Mouse (Mus musculus) neutrophil, adult 5-6 weeks (primary cell): ENCODE data around the gene Alg11. TPM values are rescaled to one million over a fixed set of nuclear protein-coding genes. Genes with fewer than 3 reads are reported as not detected.

Experiments
- ATAC-seq: fragments of 151-379, 151-347 bp; 2 replicates; pipeline ENCODE4 v1.8.0; 2017; ENCODE audit warnings: mild to moderate bottlenecking, moderate TSS enrichment; ENCODE audit not compliant: insufficient number of reproducible peaks, poor library complexity, low FRiP score, severe bottlenecking; ENCODE audit errors: extremely low read depth
- total RNA-seq: library from RNA; stranded (forward); fragments of 200-1000 nt; gene quantifications from 2 replicates; pipeline ENCODE4 v1.2.3, GENCODE M21; 2017

Gene Alg11
- total RNA-seq, result 11.3 and 14.3 TPM in 2 replicates

DNA sequence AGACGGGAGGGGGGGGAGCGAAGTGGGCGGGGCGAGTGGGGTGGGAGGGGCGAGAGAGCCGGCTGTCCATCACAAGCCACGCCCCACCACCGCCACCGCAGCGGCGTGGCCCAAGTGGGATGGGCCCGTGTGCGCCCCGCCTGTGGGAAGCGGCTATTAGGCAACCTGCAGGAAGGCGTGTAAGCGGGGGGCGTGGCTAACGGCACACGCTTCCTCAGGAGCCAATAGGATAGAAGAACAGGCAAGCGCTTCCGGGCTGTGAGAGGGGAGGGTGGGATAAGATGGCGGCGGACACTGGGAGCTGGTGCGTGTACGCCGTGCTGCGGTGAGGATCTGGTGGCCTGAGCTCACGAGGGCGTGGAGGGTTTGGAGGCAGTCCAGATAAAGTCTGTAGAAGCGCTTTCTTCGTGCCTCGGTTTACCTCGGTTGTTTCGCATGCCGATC is at the start of gene Alg11:
Gene Alg11, plus strand, starts transcription at position 276 of the 444 bp plus-strand sequence.
- peak; percentile 100 for ATAC-seq

DNA sequence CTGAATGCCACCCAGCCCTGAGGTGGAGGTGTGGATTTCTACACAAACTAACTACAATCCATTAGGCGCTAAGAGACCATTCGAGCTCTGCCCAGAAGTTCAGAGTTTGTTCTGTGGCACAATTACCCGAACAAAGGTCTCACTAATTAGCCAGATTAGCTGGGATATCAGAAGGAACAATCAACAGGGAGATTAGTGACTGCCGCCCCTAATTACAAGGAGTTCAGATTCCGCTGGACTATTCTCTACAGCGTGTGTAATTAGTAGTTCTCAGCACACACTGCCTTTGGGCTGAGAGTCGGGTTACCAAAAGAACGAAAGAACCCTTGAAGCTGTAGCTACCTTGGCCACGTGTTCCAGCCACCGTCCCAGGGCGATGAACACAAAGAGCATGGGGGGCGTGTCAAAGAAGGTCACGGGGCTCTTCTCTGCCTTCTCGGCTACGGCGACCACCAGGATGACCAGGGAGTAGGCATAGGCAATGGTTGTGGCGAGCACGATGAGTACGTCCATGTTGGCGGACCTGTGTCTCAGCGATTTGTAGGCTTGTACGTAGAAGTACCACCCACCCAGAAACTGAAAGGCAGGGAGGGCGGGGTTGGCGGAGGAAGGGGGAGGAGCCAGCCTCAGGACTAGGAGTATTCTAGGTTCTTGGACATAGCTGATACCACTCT is 47.4 kb upstream of the Alg11 start:
- ATAC-seq, result peak; percentile 16; the same call in 1 of the 2 replicates

DNA sequence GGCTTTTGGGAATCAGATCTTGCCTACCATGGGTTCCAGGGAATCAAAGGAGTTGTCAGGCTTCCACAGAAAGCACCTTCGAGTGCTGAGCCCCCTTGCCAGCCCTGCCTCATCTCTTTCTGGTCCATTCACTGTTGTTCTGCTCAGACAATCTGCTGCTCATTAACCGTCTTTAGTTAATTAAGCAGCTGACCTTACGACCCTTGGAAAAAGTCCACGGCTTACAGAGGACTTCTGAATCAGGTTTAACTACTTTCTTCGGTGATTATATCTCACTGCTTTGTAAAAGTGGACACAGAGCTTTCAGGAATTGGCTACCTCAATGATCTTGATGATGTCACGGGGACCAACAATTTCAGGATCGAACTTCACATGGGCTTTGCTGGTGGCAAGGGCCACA is 42.8 kb upstream of the Alg11 start:
- no peak for ATAC-seq

DNA sequence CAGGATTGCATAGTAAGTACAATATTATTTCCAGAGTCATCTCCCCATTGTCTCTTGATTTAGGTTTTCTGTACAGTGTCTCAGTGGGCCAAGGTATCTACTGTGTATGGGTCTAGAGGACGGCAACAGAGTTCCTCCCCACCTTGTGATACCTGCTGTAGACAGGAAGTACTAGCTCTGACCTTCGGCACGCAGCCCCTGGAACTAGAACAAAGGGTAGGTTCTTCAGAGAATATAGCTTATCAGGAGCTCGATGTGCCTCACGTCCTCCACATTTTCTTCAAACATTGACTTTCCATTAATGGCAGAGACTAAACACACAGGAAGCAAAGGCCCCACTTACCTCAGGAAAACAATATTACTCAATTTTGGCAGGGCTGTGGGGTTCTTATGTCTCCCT is 41.0 kb upstream of the Alg11 start:
- ATAC-seq, result no peak

DNA sequence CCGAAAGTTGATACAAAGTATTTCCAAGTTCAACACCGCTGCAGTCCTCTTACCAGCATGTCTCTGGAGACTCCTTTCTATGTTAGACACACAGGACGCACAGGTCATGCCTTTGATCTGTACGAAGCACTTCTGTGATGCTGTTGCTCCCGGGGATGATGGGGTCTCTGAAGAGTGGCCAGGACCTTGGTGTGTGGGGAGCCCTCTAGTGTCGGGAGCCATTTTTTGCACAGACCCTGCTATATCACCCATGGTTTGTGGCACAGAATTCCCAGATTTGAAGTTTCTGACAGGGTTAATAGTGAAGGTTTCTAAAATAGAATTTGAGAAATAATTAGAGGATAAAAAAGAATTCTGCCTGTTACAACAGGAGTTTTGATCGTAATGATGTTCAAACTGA is 38.3 kb upstream of the Alg11 start:
- ATAC-seq, result no peak

DNA sequence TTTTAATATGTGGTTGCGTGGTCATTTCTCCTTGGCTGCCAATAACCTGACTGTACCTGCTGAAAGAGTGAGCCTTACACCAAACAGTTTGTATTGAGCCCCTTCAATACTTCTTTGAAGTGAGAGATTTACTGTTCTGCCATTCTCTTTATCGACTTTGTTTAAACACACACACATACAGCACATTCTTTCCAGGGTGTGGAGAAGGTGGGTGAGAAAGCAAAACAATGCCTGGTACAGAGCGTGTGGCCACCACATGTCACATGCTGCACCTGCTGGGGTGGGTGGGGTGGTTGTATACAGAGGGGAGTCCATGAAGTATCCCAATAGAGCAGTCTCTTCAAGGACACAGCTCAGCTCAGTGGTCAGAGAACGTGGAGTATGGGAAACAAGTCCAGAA is 35.3 kb upstream of the Alg11 start:
- no peak for ATAC-seq

DNA sequence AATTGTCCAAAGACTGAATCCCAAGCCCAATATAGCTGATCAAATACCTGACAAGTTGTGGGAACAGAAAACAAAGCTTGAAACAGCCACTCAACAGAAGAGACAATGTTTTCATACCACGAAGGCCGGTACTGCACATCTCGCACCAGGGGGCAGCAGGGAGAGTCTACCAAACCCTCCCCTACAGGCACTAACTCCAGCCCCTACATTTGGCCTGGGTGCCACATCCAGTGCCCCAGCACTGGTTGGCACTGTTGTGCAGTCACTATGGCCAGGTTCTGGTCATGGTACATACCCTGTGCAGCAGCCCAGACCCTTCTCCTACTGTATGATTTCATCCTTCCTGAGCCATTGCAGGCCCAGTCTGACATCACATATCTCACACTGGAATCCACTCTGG is 31.5 kb upstream of the Alg11 start:
- ATAC-seq, result no peak

DNA sequence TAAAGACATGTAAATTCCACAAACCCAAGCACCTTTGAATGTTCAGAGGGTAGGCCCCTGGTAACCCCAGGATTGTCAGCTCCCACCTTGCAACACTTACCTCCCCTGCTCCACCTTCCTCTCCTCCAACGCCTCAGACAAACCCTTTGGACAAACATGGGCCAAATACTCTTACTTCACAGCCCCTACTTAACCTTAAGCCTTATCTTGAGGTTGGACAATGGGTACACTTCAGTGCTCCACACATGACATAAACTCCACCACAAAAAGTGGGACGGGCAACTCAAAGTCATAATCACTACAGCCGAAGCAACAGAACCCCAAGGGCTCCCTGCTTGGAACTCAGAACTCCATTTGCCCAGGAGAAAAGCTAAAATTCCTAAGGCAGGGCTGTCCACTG is 29.5 kb upstream of the Alg11 start:
- no peak for ATAC-seq

DNA sequence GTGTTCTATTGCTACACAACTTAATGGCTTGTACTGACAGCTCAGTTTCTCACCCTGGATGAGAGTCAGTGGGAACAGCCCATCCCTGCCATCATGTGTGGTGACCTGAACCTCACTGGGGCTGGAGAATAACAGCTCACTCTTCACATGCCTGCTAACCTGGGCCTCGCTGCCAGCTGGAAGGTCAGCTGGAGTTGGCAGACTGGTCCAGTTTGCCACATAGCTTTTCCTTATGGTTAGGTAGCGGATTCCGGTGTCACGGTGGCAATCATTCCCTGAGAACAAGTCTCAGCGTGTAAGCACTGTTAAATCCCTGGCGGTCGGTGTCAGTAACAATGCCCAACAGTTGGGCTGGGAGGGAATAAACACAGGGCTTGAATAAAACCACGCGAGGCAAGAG is 24.4 kb upstream of the Alg11 start:
- ATAC-seq, result no peak

DNA sequence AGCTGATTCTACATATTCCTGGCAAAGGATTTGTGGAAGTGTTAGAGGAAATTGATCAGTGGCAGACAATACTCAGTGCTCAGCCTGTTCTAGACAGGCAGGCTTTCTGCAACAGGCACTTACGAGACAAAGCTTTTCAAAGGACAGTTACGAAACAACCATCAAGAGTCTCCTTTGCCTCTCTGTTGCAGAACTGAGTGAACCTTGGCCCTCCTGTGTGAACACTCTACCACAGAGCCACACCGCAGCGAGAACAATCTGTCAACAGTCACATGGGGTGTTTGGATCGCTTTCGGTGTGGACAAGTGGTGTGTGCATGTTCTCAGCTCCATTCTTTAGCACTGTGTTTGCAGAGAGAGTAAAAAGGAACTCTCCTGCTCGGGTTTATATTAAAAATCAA is 23.5 kb upstream of the Alg11 start:
- ATAC-seq, result no peak

DNA sequence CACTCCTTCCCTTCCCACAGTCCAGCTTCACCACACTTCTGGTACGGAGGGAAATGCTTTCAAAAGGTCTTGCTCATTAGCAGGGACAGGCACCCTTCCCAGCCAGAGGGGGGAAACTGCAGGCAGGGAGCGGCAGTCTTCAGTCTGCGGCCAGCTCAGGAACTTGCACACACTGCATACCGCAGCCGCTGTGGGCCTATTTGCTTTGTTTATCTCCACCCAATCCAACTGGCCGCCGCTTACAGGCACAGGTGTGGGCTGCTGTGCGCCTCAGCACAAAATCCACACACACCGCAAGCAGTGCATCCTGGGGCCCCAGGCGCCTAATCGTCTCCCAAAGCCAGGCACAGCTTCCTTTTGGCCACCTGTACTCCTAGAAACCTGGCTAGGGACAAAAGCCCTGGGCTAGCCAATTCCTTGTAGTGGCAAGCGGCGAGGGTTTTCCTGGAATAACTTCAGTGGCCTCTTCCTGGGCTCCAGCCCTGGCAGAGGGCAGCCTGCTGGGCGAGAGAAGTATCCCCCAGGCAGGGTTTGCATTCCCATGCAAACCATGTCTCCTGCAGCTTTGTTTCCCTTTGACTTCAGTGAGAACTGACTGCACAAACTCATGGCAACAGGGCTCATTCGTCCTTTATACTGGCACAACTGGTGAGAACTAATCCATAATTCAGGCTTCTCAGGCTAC is 20.9 kb upstream of the Alg11 start:
- ATAC-seq, result no peak

DNA sequence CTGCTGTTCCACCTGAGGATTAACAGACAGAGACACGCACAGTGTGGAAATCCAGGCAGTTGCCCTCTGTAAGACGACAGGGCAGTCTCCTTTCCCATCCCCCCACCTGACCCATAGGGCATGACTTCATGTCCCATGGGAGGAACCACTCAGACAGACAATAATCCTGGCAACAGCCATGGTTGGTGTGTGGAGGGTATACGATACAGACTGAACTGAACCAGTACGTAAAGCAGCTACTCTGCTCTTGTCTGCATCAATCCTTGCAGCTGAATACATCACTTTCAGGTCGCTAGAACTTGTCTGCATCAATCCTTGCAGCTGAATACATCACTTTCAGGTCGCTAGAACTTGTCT is 20.4 kb upstream of the Alg11 start:
- ATAC-seq, result no peak

DNA sequence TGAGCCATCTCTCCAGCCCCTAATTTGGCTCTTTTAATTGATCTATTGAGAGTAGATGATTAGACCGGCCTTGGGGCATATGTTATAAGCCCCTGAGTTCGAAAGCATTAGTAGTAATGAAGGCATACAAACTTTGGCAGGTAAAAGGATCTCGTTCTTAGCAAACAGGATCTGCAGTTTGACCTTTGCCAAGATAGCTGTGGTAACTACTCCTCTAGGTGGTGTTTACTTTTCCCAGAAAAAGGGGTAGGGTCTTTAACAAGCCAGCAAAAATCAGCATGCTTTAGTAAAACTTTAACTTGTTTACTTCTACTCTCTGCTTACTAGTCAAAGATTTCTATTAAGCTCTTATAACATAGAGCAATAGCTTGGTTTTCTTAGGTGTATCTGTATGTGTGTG is 18.0 kb upstream of the Alg11 start:
- no peak for ATAC-seq

DNA sequence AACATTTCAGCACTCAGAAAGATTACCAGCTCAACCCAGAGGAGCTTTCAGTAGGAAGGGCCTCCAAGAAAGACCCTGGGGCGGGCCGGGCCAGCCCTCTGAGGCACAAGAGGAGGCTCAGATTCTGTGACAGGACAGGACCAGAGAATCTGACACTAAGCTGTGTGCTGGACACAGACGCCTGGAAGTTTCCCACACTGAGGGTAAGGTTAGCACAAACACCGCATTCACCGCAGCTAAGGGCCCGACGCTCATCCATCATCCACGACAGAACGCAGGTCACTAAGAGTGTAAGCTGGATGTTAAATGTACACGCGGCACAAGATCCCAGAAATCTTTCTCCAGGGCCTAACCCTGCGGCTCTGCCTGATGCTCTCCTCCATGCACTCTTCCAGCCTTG is 16.8 kb upstream of the Alg11 start:
- ATAC-seq, result no peak

DNA sequence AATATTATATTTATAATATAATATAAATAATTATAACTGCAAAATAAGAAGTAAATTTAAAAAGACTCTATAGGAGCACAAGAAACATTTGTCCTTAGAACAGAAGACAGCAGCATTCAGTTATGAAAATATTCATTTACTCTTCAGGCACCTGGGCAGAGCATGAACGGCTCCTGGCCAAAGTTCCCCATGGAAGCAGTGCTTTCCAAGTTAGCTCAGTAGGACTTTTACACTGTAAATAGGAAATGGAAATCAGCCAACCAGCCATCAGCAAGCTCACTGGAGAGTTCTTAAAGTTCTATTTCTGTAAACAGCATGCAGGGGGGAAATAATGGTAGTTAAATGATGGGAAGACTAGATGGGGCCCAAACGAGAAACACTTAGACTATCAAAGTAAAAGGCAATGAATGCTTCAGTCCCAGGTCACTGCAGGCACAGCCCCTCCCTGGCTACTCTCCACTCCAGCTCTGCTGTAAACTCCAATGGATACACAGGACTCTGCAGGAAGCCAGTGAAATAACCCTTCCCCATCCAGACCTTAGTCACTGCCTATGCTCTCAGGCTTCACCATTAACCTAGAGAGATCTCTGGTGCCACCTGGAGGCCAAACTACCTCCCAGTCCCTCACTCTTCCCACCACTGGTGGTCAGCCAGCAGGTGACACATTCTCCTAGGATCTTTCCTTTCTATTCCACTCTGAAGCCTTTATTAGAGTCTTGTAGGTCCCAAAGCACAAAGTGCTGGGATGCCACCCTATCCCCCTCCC is 12.6 kb upstream of the Alg11 start:
- 0 out of 2 replicates have a peak, but pooled peaks have one; percentile 41 for ATAC-seq

DNA sequence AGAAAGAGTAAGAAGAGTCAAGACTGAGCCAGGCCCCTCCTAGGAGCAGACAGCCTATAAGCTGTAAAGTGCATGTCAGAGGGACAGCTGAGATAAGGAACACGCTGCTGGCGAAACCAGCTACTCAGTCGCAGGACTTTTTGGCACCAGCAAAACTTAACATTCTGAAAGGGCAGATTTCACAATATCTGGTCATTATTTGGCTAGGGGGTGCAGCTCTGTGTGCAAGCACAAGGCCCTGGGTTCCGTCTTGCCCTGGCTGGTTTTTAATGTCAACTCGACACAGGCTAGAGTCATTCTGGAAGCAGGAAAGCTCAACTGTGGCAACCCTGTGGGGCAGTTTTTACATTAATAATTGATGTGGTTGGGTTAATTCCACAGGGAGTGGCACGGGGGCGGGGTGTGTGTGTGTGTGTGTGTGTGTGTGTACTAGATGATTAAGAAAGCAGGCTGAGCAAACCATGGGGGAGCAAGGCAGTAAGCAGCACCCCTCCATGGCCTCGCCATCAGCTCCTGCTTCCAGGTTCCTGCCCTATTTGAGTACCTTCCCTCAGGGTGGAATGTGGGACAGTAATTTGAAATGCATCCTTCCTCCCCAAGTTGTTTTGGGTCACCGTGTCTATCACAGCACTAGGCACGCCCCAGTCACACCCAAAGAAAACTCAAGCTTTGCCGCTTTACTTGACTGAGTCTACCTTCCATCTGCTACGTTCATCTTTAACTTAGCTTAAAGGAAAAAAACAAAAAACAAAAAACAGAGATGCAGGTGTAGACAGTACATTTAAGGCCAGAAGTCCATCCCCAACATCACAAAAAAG is 5.6 kb upstream of the Alg11 start:
- ATAC-seq, result no peak

DNA sequence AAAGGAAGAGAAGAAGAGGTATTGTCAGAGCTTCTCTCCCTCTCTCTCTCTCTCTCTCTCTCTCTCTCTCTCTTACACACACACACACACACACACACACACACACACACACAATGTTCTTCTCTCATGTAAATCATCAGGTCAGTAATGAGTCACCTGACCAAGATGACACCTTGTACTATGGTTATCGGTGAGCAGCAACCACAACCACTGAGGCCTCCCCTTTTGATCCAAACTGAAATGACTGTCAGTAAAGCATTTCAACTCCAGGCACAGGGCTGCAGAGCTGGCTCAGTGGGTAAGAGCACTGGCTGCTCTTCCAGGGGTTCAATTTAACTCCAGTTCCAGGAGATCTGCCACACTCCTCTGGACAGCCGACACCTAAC is 5.0 kb upstream of the Alg11 start:
- ATAC-seq, result no peak

DNA sequence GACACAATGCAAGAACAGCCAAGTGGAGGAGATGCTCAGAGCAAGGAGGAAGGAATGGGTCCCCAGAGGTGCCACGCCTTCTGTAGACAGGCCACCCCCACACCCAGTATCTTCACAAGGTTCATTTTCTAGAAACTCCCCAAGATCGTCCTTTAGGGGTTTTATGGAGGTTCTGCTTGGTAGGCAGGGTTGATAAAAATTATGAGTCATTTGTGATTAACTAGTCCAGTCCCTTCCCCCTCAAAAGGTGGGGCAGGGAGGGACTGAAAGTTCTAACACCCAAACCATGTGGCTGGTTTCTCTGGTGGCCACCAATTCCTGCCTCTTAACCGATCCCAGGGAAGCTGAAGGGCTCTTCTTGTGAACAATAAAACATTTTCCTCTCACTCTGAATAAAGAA is 3.7 kb upstream of the Alg11 start:
- no peak for ATAC-seq

DNA sequence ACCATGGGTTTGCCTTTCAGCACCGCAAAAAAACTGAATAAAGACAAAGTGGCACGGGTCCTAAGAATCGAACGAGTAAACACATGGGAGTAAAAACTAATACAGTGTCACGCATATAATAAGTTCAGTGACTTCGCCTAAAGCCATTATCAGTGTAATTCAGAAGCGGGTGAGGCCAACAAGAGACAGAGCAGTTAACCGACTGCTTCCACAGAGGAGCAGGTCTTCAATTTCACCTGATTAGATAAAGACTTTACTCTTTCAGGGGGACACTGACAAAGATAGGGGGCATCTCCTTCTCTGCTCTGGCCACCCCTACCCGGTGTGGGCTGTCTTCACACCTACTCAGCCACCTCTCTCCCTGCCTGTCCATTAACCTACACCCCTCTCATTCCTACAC is 2.2 kb upstream of the Alg11 start:
- ATAC-seq, result no peak
